Mouse (Mus musculus): Measurements from ENCODE around the gene Ccdc153. TPM values are rescaled to one million over a fixed set of nuclear protein-coding genes. Genes with fewer than 3 reads are reported as not detected.

Gene Ccdc153
- polyA plus RNA-seq, 1 experiment from 2014 or later: not detected

GRCm38 (mm10) chr9:44266478-44267226 is 26.2 kb downstream of the Ccdc153 start:
- Histone ChIP-seq H3K4me3 (no peak overlapping the region), H3K9me3 (no peaks in the 10 kb centered on the region), H3K27ac (replicated peaks) (peak overlapping the region; percentile 30; the same call in 1 of the 2 replicates), H3K4me1 (peaks cover 19% of the 10 kb centered on the region), H3K9ac (replicated peaks) (no peak overlapping the region), H3K36me3 (no peaks in the 10 kb centered on the region), H3K4me2 (replicated peaks) (no peak overlapping the region), H3K27me3 (no peaks in the 10 kb centered on the region)
- 66% methylated on average over 8 of the region's 8 CpGs for WGBS
- ATAC-seq (ENCODE audit: low FRiP score, low read depth): no peak

GRCm38 (mm10) chr9:44267319-44268026 is 27.0 kb downstream of the Ccdc153 start:
- Histone ChIP-seq H3K9me3 (no peaks in the 10 kb centered on the region), H3K27ac (replicated peaks) (peak overlapping the region; percentile 56), H3K4me1 (peaks cover 19% of the 10 kb centered on the region), H3K4me3 (peak overlapping the region; percentile 45), H3K9ac (replicated peaks) (peak overlapping the region; percentile 60), H3K4me2 (replicated peaks) (peak overlapping the region; percentile 72), H3K27me3 (no peaks in the 10 kb centered on the region), H3K36me3 (no peaks in the 10 kb centered on the region)
- no peak for ATAC-seq (ENCODE audit: low FRiP score, low read depth)
- 4% methylated on average over 23 of the region's 23 CpGs for WGBS

GRCm38 (mm10) chr9:44268027-44268360 is 27.5 kb downstream of the Ccdc153 start:
- Histone ChIP-seq H3K9ac (replicated peaks) (peak overlapping the region; percentile 60), H3K9me3 (no peaks in the 10 kb centered on the region), H3K27me3 (no peaks in the 10 kb centered on the region), H3K27ac (replicated peaks) (peak overlapping the region; percentile 56), H3K4me2 (replicated peaks) (peak overlapping the region; percentile 72), H3K4me1 (peaks cover 19% of the 10 kb centered on the region), H3K4me3 (peak overlapping the region; percentile 45), H3K36me3 (no peaks in the 10 kb centered on the region)
- WGBS: 6% methylated on average over 28 of the region's 28 CpGs
- ATAC-seq (ENCODE audit: low FRiP score, low read depth): peak; percentile 66; the same call in 1 of the 2 replicates

- no peaks in the 10 kb centered on the region for H3K36me3 ChIP-seq
- H3K4me3 ChIP-seq: peak within 1 kb of the TSS; percentile 45
- H3K27ac ChIP-seq (replicated peaks): peak within 1 kb of the TSS; percentile 56
- H3K9ac ChIP-seq (replicated peaks): peak within 1 kb of the TSS; percentile 60
- no peaks in the 10 kb centered on the region for H3K27me3 ChIP-seq
- no peaks in the 10 kb centered on the region for H3K9me3 ChIP-seq
- peaks cover 19% of the 10 kb centered on the region for H3K4me1 ChIP-seq
- 83% methylated on average over 6 of the region's 6 CpGs for WGBS
- 0 out of 2 replicates have a peak, but pooled peaks have one; percentile 41 for ATAC-seq (ENCODE audit: low FRiP score, low read depth)
- H3K4me2 ChIP-seq (replicated peaks): peak within 1 kb of the TSS; percentile 72
Observed at GRCm38 (mm10) chr9:44268432-44268831, 28.0 kb downstream of the Ccdc153 start, which contains the start of gene Nlrx1. Gene Nlrx1, minus strand, starts transcription at chr9:44268599.

GRCm38 (mm10) chr9:44269077-44269476 is 28.6 kb downstream of the Ccdc153 start:
- Histone ChIP-seq H3K36me3 (no peaks in the 10 kb centered on the region), H3K4me3 (no peak overlapping the region), H3K9me3 (no peaks in the 10 kb centered on the region), H3K27me3 (no peaks in the 10 kb centered on the region), H3K9ac (replicated peaks) (no peak overlapping the region), H3K27ac (replicated peaks) (no peak overlapping the region), H3K4me2 (replicated peaks) (no peak overlapping the region), H3K4me1 (peaks cover 19% of the 10 kb centered on the region)
- no peak for ATAC-seq (ENCODE audit: low FRiP score, low read depth)
- 89% methylated on average over 3 of the region's 3 CpGs for WGBS

- no peaks in the 10 kb centered on the region for H3K9me3 ChIP-seq
- peaks cover 5% of the 10 kb centered on the region; the same call in 1 of the 2 replicates for H3K36me3 ChIP-seq
- H3K27ac ChIP-seq (replicated peaks): no peak overlapping the region
- 87% methylated on average over 4 of the region's 4 CpGs for WGBS
- H3K4me3 ChIP-seq: no peak overlapping the region
- no peak overlapping the region for H3K9ac ChIP-seq (replicated peaks)
- ATAC-seq (ENCODE audit: low FRiP score, low read depth): no peak
- peaks cover 15% of the 10 kb centered on the region for H3K4me1 ChIP-seq
- no peak overlapping the region for H3K4me2 ChIP-seq (replicated peaks)
- H3K27me3 ChIP-seq: no peaks in the 10 kb centered on the region
Observed at GRCm38 (mm10) chr9:44269973-44270372, 29.5 kb downstream of the Ccdc153 start.

GRCm38 (mm10) chr9:44283183-44283582 is 42.7 kb downstream of the Ccdc153 start:
- no peak overlapping the region for H3K4me2 ChIP-seq (replicated peaks)
- no peak for ATAC-seq (ENCODE audit: low FRiP score, low read depth)
- H3K4me1 ChIP-seq: peaks cover 20% of the 10 kb centered on the region
- no peak overlapping the region for H3K4me3 ChIP-seq
- no peaks in the 10 kb centered on the region for H3K9me3 ChIP-seq
- peaks cover 33% of the 10 kb centered on the region for H3K36me3 ChIP-seq
- 83% methylated on average over 5 of the region's 5 CpGs for WGBS
- no peak overlapping the region for H3K27ac ChIP-seq (replicated peaks)
- H3K9ac ChIP-seq (replicated peaks): no peak overlapping the region
- H3K27me3 ChIP-seq: peaks cover 12% of the 10 kb centered on the region; the same call in 1 of the 2 replicates

- Histone ChIP-seq H3K9ac (replicated peaks) (peak overlapping the region; percentile 91; the same call in 1 of the 2 replicates), H3K4me1 (peaks cover 31% of the 10 kb centered on the region), H3K27ac (replicated peaks) (no peak overlapping the region), H3K36me3 (peaks cover 15% of the 10 kb centered on the region), H3K9me3 (no peaks in the 10 kb centered on the region), H3K4me2 (replicated peaks) (peak overlapping the region; percentile 84), H3K4me3 (peak overlapping the region; percentile 76), H3K27me3 (peaks cover 12% of the 10 kb centered on the region; the same call in 1 of the 2 replicates)
- WGBS: 6% methylated on average over 6 of the region's 6 CpGs
- ATAC-seq (ENCODE audit: low FRiP score, low read depth): no peak
Observed at GRCm38 (mm10) chr9:44286256-44286850, 45.9 kb downstream of the Ccdc153 start.

- 7% methylated on average over 11 of the region's 11 CpGs for WGBS
- H3K36me3 ChIP-seq: peaks cover 17% of the 10 kb centered on the region
- peak overlapping the region; percentile 76 for H3K4me3 ChIP-seq
- H3K4me1 ChIP-seq: peaks cover 31% of the 10 kb centered on the region
- H3K4me2 ChIP-seq (replicated peaks): peak overlapping the region; percentile 84
- H3K9me3 ChIP-seq: no peaks in the 10 kb centered on the region
- peak; percentile 34; the same call in 1 of the 2 replicates for ATAC-seq (ENCODE audit: low FRiP score, low read depth)
- peak overlapping the region; percentile 91 for H3K9ac ChIP-seq (replicated peaks)
- H3K27me3 ChIP-seq: peaks cover 12% of the 10 kb centered on the region; the same call in 1 of the 2 replicates
- H3K27ac ChIP-seq (replicated peaks): peak overlapping the region; percentile 74; the same call in 1 of the 2 replicates
Observed at GRCm38 (mm10) chr9:44287003-44287400, 46.5 kb downstream of the Ccdc153 start.

- Histone ChIP-seq H3K27ac (replicated peaks) (peak overlapping the region; percentile 74), H3K9ac (replicated peaks) (peak overlapping the region; percentile 91), H3K4me2 (replicated peaks) (peak overlapping the region; percentile 84), H3K9me3 (no peaks in the 10 kb centered on the region), H3K27me3 (peaks cover 12% of the 10 kb centered on the region; the same call in 1 of the 2 replicates), H3K4me3 (peak overlapping the region; percentile 76), H3K4me1 (peaks cover 31% of the 10 kb centered on the region), H3K36me3 (peaks cover 22% of the 10 kb centered on the region)
- WGBS: under 1% methylated on average over 46 of the region's 47 CpGs
- peak; percentile 72 for ATAC-seq (ENCODE audit: low FRiP score, low read depth)
Observed at GRCm38 (mm10) chr9:44287401-44288075, 47.1 kb downstream of the Ccdc153 start.
